Mouse (Mus musculus): ENCODE data around the gene Park7.

Park7 gene

GRCm38 (mm10) chr4:150872681-150873080 lies 41.6 kb downstream of the Park7 start:
- DNase-seq (ENCODE audit: low read depth) = no peak

DNA sequence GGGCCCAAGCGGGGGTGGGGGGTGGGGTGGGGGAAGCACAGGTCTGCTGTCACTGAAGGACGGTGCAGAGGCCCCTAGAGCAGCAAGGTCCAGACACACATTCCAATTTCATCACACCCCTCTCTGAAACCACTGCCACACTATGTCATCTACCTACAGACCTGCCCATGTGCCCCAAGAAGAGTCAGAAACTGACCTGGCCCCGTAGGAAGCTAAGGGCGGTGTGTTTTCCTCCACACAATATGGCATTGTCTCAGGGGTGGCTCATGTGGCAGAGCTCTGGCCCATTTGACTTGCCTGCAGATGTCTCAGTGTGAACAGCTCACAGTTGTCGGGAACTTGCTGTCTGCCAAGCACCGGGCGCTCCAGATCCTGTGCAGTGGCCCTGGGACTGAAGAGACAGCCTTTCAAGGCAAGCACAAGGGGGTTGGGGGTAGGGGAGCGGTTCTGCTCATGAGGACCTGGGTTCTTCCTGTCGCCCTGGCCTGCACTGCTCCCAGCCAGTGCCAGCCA lies 42.0 kb downstream of the Park7 start:
- DNase-seq (ENCODE audit: low read depth) = no peak

DNA sequence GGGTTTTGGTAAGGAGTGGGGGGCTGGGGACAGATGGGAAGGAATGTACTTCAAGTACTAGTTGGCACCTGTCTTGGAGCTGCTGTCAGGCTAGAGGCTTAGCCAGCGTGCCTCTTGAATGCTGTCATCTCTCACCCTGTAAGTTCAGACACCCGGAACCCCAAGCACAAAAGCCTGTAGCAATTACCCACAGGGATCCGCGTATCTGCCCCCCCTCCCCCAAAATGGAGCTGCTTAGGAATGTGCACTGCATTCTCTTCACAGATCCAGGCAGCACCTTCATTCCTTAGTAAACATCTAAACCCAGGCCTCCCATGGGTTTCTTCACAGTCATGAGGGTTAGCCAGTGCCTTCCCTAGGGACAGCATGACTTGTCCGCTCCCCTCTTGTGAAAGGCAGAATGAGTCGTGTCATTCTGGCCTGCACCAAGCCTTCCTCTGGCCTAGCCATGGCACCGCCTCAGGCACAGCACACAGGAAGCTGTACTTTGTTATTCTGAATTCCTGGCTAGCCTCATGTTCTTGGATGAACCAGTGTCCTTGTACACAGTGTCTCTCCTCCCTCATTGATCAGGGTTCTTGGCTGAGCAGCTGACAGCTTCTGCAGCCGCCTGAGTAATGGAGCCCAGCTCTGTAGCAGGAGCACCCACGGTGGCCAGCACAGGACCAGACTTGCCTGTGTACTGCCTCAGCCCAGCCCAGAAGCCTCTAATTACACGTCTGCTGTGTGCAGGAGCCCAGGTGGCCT lies 42.7 kb downstream of the Park7 start:
- DNase-seq (ENCODE audit: low read depth) = no peak

DNA sequence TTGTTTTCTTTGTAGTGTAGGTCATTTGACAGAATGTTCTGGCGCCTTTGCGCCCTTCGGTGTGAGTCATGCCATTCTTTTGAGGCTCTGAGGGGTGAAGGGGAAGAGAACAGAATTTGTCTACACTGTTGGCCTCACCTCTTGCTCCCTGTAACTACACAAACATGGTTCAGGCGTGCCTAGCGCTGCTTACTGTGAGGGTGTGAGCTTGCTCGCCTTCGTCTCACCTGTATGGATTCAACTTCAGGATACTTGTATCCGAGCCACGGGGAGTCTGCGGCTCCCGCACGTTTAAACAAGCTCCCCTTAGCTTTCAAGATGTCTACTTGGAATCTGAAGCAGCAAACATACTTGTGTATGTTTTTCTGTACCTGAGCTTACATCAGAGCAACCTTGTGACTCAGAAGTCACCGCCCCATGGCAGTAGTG lies 43.3 kb downstream of the Park7 start:
- no peak for DNase-seq (ENCODE audit: low read depth)

GRCm38 (mm10) chr4:150869276-150870197 lies 44.7 kb downstream of the Park7 start:
- DNase-seq (ENCODE audit: low read depth) = no peak

DNA sequence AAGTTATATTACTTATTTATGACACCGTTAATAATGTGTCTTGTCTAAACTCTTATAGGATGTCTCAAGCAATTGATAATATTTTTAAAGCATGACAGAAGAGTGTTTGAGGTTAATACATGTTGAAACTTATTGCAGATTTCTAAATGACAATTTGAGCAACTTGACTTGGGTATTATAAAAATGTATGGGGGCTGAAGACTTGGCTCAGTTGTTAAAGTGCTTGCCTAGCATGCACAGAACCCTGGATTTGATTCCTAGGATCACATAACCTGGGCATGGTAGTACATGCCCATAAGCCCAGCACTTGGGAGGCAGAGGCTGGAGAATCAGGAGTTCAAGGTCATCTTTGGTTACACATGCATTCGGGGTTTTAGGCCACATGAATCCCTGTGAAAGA lies 45.4 kb downstream of the Park7 start:
- no peak for DNase-seq (ENCODE audit: low read depth)

GRCm38 (mm10) chr4:150868161-150868560 lies 46.1 kb downstream of the Park7 start:
- no peak for DNase-seq (ENCODE audit: low read depth)

- no peak for DNase-seq (ENCODE audit: low read depth)
Measured at GRCm38 (mm10) chr4:150866494-150866893, 47.7 kb downstream of the Park7 start.

- no peak for DNase-seq (ENCODE audit: low read depth)
Measured at GRCm38 (mm10) chr4:150866069-150866468, 48.2 kb downstream of the Park7 start.

- DNase-seq (ENCODE audit: low read depth) = no peak
Measured at GRCm38 (mm10) chr4:150865371-150865770, 48.9 kb downstream of the Park7 start.

DNA sequence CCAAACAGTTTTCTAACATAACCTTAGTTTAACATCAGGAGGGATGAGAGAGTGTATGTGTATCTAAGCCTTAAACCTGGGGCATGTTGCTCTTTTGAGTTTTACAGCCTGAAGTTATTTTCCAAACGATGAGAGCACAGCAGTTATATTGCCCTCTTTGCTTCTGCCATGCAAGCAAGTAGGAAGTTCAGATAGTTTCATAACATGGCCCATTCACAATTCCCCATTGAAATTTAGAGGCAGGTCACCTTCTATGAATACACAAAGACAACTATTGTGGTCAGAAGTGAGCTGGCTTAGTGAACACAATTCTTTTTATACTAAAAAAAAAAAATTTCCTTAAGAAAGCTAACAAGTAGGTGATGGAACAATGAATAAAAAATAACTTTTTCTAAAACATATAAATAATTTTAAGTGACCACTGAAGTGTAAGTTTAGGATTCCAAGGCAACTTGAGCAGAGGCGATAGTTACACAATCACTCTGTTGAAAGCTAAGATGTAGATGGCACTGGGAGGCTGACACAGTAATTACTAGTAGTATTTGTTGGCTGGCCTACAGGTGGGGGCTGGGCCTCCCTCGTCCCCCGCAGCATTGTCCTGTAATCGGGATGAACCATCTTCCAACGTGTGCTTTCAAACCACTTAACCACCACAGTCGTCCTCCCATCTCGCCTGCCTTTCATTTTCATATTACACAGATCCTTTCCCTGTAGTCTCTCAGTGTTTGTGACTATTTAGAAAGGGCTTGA lies 51.4 kb downstream of the Park7 start:
- no peak for DNase-seq (ENCODE audit: low read depth)

DNA sequence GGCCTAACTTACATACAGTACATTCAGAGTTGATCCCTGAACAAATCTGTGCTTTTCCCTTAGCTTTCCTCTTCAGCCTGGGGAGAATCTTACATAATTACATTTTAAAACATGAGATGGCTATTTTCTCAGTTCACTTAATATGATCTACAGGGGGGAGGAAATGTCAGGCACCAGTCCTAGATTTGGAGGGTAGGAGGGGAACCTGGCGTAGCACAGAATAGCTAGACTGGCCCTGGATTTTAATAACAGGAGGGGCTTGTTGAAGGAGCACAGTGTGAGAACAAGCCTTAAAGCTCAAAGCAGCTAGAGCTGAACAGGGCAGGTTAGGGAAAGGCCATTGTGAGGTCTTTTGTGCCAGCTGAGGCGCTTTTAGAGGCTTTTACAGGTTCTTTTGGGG lies 53.1 kb downstream of the Park7 start:
- DNase-seq (ENCODE audit: low read depth) = no peak

DNA sequence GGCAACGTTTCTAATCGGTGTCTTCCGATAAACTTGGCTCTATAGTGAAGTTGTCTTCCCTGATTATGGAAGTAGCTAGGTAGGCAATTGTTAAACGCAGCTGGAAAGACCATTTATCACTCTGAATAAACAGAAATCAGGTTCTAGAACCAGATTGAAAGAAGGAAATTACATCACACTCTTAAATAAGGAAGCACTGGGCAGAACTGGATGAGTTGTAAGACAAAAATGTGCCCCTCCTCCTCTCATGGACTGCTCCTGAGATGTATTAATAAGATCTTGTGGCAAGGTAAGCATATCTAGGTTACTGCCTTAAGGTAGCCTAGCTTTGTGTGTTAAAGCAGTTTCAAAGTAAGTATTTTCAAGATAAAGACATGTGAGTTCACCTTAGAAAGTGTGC lies 53.7 kb downstream of the Park7 start:
- DNase-seq (ENCODE audit: low read depth) = no peak

- DNase-seq (ENCODE audit: low read depth) = no peak
Measured at GRCm38 (mm10) chr4:150855346-150855745, 58.9 kb downstream of the Park7 start.

DNA sequence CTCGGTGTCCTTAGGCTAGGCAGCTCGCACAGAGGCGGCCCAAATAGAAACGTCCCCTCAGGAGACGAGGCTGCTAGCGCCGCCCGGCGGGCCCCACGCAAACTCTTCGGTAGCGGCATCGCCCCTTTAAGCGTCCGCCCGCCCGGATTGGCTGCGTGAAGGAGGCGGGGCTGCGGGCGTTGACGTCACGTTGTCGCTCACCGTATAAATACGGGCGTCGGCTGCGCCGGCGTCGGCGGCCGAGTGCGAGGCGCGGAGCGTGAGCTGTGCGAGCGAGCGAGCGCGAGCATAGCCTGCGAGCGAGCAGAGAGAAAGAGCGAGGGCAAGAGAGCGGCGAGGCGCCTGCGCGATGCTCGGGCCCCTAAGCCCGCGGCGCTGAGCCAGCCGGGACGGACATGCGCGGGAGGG lies 59.4 kb downstream of the Park7 start:
- peak; percentile 83 for DNase-seq (ENCODE audit: low read depth)

DNA sequence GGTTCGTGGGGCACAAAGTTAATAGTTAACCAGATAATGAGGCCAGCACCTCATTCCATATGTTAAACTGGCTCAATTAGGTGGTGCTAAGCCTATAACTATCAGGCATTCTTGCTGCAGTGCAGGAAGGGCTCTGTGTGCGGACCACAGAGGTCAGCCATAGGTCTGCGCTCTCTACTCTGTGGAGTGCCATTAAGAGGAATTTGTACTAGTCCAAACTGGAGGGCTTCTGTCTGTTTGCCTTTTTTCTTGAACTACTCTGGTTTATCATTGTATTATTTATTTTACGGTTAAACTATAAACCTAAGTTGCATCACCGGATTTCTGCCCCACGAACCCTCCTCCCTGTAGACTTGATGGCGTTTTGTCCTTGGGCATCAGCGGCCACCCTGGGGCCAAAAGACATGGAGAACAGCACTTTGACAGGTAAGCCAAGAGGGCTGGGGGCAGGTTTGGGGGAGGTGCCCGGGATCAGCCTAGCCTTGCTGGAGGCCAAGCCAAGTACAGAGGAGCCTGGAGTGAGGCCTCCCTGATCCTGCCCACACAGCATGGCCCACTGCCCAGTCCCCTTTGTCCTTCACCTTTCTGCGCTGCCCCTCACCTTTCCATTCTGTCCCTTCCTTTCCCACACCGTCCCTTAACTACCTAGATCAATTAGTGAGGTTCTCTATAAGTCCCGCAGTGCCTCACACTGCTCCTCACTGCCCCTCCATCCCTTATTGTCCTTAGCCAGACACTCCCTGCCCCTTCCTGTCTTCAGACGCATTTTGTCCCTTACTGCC lies 60.4 kb downstream of the Park7 start, which contains the start of gene Errfi1:
TSS of gene Errfi1 (plus strand) at position 240 of the 782 bp plus-strand sequence.
- no peak for DNase-seq (ENCODE audit: low read depth)

DNA sequence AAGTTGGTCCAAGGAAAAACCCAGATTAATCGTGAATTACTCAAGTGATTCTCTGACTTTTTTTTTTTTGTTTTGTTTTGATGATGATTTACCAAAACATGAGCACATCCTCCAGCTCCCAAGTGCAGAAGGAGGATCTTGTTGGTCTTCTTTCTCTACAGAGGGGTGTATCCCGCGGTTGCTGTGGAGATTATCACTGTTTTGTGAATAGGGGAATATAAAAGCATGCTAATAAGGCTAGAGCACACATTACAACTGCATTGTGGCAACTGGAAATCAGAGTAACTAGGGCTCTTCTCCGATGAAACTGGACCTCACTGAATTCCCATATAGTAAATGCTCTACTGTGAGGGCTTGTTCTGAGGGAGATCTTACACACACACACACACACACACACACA lies 61.8 kb downstream of the Park7 start:
- no peak for DNase-seq (ENCODE audit: low read depth)

DNA sequence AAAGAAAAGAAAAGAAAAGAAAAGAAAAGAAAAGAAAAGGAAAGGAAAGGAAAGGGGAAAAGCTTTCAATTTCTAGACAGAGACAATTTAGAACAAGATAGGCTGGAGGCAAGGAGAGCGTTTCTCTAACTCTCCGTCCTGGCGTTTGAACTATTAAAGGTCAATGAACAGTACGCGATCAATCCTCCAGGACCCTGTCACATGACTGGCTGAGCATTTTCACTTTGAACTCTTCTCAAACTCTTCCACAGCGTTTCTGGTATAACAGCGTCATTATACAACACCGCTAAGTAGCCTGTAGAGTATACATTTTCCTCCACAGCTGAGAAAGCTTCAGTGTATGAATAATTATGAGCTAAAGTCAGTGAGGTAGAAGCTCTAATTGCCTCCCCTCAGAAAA lies 62.2 kb downstream of the Park7 start:
- no peak for DNase-seq (ENCODE audit: low read depth)

DNA sequence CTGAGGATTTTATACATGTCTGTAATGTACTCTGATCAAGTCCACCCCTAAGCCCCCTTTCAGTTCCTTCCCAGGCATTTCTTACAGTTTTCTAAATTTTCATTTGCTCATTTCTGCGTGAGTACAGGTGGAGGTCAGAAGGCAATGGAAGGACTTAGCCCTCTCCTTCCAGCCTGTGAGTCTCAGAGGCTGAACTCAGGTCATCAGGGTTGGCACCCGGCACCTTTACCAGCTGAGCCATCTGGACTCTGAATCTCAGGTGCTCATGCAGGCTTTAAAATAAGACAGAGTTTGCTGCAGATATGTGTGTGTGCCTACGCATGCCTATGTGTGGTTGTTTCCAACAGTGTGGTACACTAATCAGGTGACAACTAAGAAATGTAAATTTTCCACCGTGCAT lies 63.3 kb downstream of the Park7 start:
- no peak for DNase-seq (ENCODE audit: low read depth)

- DNase-seq (ENCODE audit: low read depth) = no peak
Measured at GRCm38 (mm10) chr4:150849964-150850363, 64.3 kb downstream of the Park7 start.

Measured in c-Kit-positive CD71-negative TER-119-negative erythroid progenitor cells, embryonic 14.5 days (primary cell).